Mouse (Mus musculus): ENCODE data around the gene D630003M21Rik. TPM values are rescaled to one million over a fixed set of nuclear protein-coding genes. Genes with fewer than 3 reads are reported as not detected.

Gene D630003M21Rik
- polyA plus RNA-seq, 1 experiment from 2014 or later = 0.61 TPM

GRCm38 (mm10) chr2:158215283-158216117 lies 13.5 kb downstream of the D630003M21Rik start:
- H3K9ac ChIP-seq = no peak overlapping the region
- no peak overlapping the region for H3K27ac ChIP-seq (replicated peaks)
- H3K36me3 ChIP-seq (replicated peaks) = no peaks in the 10 kb centered on the region
- WGBS (ENCODE audit: insufficient replicate concordance) = 37% methylated on average over 9 of the region's 9 CpGs
- H3K27me3 ChIP-seq = 0 out of 2 replicates have a peak, but pooled peaks cover 2% of the 10 kb centered on the region
- H3K4me2 ChIP-seq = no peak overlapping the region
- H3K4me3 ChIP-seq (replicated peaks) = no peak overlapping the region
- ATAC-seq (ENCODE audit: insufficient read depth) = no peak
- H3K9me3 ChIP-seq (replicated peaks) = no peaks in the 10 kb centered on the region
- peaks cover 17% of the 10 kb centered on the region for H3K4me1 ChIP-seq (replicated peaks)

- peak; percentile 11; the same call in 1 of the 2 replicates for ATAC-seq (ENCODE audit: insufficient read depth)
- peaks cover 19% of the 10 kb centered on the region for H3K4me1 ChIP-seq (replicated peaks)
- no peaks in the 10 kb centered on the region for H3K36me3 ChIP-seq (replicated peaks)
- 0 out of 2 replicates have a peak overlapping the region, but pooled peaks have one; percentile 14 for H3K4me2 ChIP-seq
- peaks cover 10% of the 10 kb centered on the region; the same call in 1 of the 2 replicates for H3K27me3 ChIP-seq
- H3K9ac ChIP-seq = no peak overlapping the region
- no peak overlapping the region for H3K27ac ChIP-seq (replicated peaks)
- H3K4me3 ChIP-seq (replicated peaks) = no peak overlapping the region
- 53% methylated on average over 4 of the region's 4 CpGs for WGBS (ENCODE audit: insufficient replicate concordance)
- H3K9me3 ChIP-seq (replicated peaks) = no peaks in the 10 kb centered on the region
These were observed 17.1 kb downstream of the D630003M21Rik start for GRCm38 (mm10) chr2:158211764-158212471.

GRCm38 (mm10) chr2:158210958-158211357 lies 18.1 kb downstream of the D630003M21Rik start:
- H3K27ac ChIP-seq (replicated peaks) = no peak overlapping the region
- ATAC-seq (ENCODE audit: insufficient read depth) = no peak
- H3K9me3 ChIP-seq (replicated peaks) = no peaks in the 10 kb centered on the region
- no peaks in the 10 kb centered on the region for H3K36me3 ChIP-seq (replicated peaks)
- peaks cover 10% of the 10 kb centered on the region; the same call in 1 of the 2 replicates for H3K27me3 ChIP-seq
- peaks cover 19% of the 10 kb centered on the region for H3K4me1 ChIP-seq (replicated peaks)
- H3K4me2 ChIP-seq = peak overlapping the region; percentile 14; the same call in 1 of the 2 replicates
- 39% methylated on average over 10 of the region's 10 CpGs for WGBS (ENCODE audit: insufficient replicate concordance)
- H3K9ac ChIP-seq = no peak overlapping the region
- no peak overlapping the region for H3K4me3 ChIP-seq (replicated peaks)

- Histone ChIP-seq H3K4me1 (replicated peaks) (peaks cover 16% of the 10 kb centered on the region), H3K4me3 (replicated peaks) (no peak overlapping the region), H3K36me3 (replicated peaks) (no peaks in the 10 kb centered on the region), H3K4me2 (no peak overlapping the region), H3K9ac (no peak overlapping the region), H3K27ac (replicated peaks) (no peak overlapping the region), H3K27me3 (peaks cover 10% of the 10 kb centered on the region; the same call in 1 of the 2 replicates), H3K9me3 (replicated peaks) (no peaks in the 10 kb centered on the region)
- no peak for ATAC-seq (ENCODE audit: insufficient read depth)
- WGBS (ENCODE audit: insufficient replicate concordance) = 33% methylated on average over 4 of the region's 4 CpGs
These were observed 18.5 kb downstream of the D630003M21Rik start for GRCm38 (mm10) chr2:158210503-158210902.

GRCm38 (mm10) chr2:158209776-158210175 lies 19.2 kb downstream of the D630003M21Rik start:
- Histone ChIP-seq H3K36me3 (replicated peaks) (no peaks in the 10 kb centered on the region), H3K27me3 (peaks cover 10% of the 10 kb centered on the region; the same call in 1 of the 2 replicates), H3K4me3 (replicated peaks) (no peak overlapping the region), H3K27ac (replicated peaks) (no peak overlapping the region), H3K9me3 (replicated peaks) (no peaks in the 10 kb centered on the region), H3K9ac (no peak overlapping the region), H3K4me2 (no peak overlapping the region), H3K4me1 (replicated peaks) (peaks cover 12% of the 10 kb centered on the region)
- WGBS (ENCODE audit: insufficient replicate concordance) = 32% methylated on average over 9 of the region's 9 CpGs
- ATAC-seq (ENCODE audit: insufficient read depth) = no peak

GRCm38 (mm10) chr2:158207848-158208247 lies 21.2 kb downstream of the D630003M21Rik start:
- no peak for ATAC-seq (ENCODE audit: insufficient read depth)
- Histone ChIP-seq H3K27ac (replicated peaks) (no peak overlapping the region), H3K4me1 (replicated peaks) (peaks cover 5% of the 10 kb centered on the region; the same call in 1 of the 2 replicates), H3K36me3 (replicated peaks) (no peaks in the 10 kb centered on the region), H3K4me2 (no peak overlapping the region), H3K9ac (no peak overlapping the region), H3K27me3 (peaks cover 10% of the 10 kb centered on the region; the same call in 1 of the 2 replicates), H3K4me3 (replicated peaks) (no peak overlapping the region), H3K9me3 (replicated peaks) (no peaks in the 10 kb centered on the region)
- 6% methylated on average over 12 of the region's 12 CpGs for WGBS (ENCODE audit: insufficient replicate concordance)

- Histone ChIP-seq H3K36me3 (replicated peaks) (no peaks in the 10 kb centered on the region), H3K4me2 (no peak overlapping the region), H3K27me3 (peaks cover 4% of the 10 kb centered on the region; the same call in 1 of the 2 replicates), H3K27ac (replicated peaks) (no peak overlapping the region), H3K4me1 (replicated peaks) (peaks cover 2% of the 10 kb centered on the region; the same call in 1 of the 2 replicates), H3K9ac (no peak overlapping the region), H3K9me3 (replicated peaks) (no peaks in the 10 kb centered on the region), H3K4me3 (replicated peaks) (no peak overlapping the region)
- no peak for ATAC-seq (ENCODE audit: insufficient read depth)
- 5% methylated on average over 7 of the region's 7 CpGs for WGBS (ENCODE audit: insufficient replicate concordance)
These were observed 24.9 kb downstream of the D630003M21Rik start for GRCm38 (mm10) chr2:158204114-158204513.

GRCm38 (mm10) chr2:158203686-158204085 lies 25.3 kb downstream of the D630003M21Rik start:
- no peak overlapping the region for H3K27ac ChIP-seq (replicated peaks)
- no peaks in the 10 kb centered on the region for H3K9me3 ChIP-seq (replicated peaks)
- H3K36me3 ChIP-seq (replicated peaks) = no peaks in the 10 kb centered on the region
- peaks cover 4% of the 10 kb centered on the region; the same call in 1 of the 2 replicates for H3K27me3 ChIP-seq
- no peak overlapping the region for H3K9ac ChIP-seq
- H3K4me2 ChIP-seq = no peak overlapping the region
- peaks cover 2% of the 10 kb centered on the region; the same call in 1 of the 2 replicates for H3K4me1 ChIP-seq (replicated peaks)
- WGBS (ENCODE audit: insufficient replicate concordance) = 76% methylated on average over 4 of the region's 4 CpGs
- ATAC-seq (ENCODE audit: insufficient read depth) = no peak
- no peak overlapping the region for H3K4me3 ChIP-seq (replicated peaks)

- Histone ChIP-seq H3K27me3 (no peaks in the 10 kb centered on the region), H3K9me3 (replicated peaks) (no peaks in the 10 kb centered on the region), H3K4me1 (replicated peaks) (no peaks in the 10 kb centered on the region), H3K9ac (no peak overlapping the region), H3K27ac (replicated peaks) (no peak overlapping the region), H3K4me2 (no peak overlapping the region), H3K4me3 (replicated peaks) (no peak overlapping the region), H3K36me3 (replicated peaks) (no peaks in the 10 kb centered on the region)
- no peak for ATAC-seq (ENCODE audit: insufficient read depth)
- WGBS (ENCODE audit: insufficient replicate concordance) = 40% methylated on average over 3 of the region's 3 CpGs
These were observed 29.7 kb downstream of the D630003M21Rik start for GRCm38 (mm10) chr2:158199281-158199680.

GRCm38 (mm10) chr2:158198861-158199260 lies 30.2 kb downstream of the D630003M21Rik start:
- no peak for ATAC-seq (ENCODE audit: insufficient read depth)
- no peak overlapping the region for H3K4me3 ChIP-seq (replicated peaks)
- H3K27ac ChIP-seq (replicated peaks) = no peak overlapping the region
- 66% methylated on average over 6 of the region's 6 CpGs for WGBS (ENCODE audit: insufficient replicate concordance)
- no peaks in the 10 kb centered on the region for H3K36me3 ChIP-seq (replicated peaks)
- no peaks in the 10 kb centered on the region for H3K27me3 ChIP-seq
- no peak overlapping the region for H3K9ac ChIP-seq
- H3K4me2 ChIP-seq = no peak overlapping the region
- H3K4me1 ChIP-seq (replicated peaks) = no peaks in the 10 kb centered on the region
- no peaks in the 10 kb centered on the region for H3K9me3 ChIP-seq (replicated peaks)

- no peak for ATAC-seq (ENCODE audit: insufficient read depth)
- Histone ChIP-seq H3K4me1 (replicated peaks) (no peaks in the 10 kb centered on the region), H3K9ac (no peak overlapping the region), H3K4me2 (no peak overlapping the region), H3K27ac (replicated peaks) (no peak overlapping the region), H3K27me3 (no peaks in the 10 kb centered on the region), H3K36me3 (replicated peaks) (no peaks in the 10 kb centered on the region), H3K9me3 (replicated peaks) (no peaks in the 10 kb centered on the region), H3K4me3 (replicated peaks) (no peak overlapping the region)
- 61% methylated on average over 5 of the region's 5 CpGs for WGBS (ENCODE audit: insufficient replicate concordance)
These were observed 31.1 kb downstream of the D630003M21Rik start for GRCm38 (mm10) chr2:158197971-158198370.
